Mouse (Mus musculus) intestine, postnatal 0 days (tissue): ENCODE measurements around the gene Nf1. TPM values are rescaled to one million over a fixed set of nuclear protein-coding genes. Genes with fewer than 3 reads are reported as not detected.

Source experiments
- ATAC-seq: fragments of 200-750 bp; cut with Nextera tagmentation; 2 replicates; pipeline ENCODE4 v1.8.0; 2017; ENCODE audit warnings: mild to moderate bottlenecking, moderate TSS enrichment, moderate library complexity
- H3K27ac ChIP-seq: fragments of 300-500 bp; sonication (generic); 2 replicates; pipeline ENCODE4 v1.5.1; 2014; ENCODE audit warnings: mild to moderate bottlenecking, low read depth, low read length, moderate library complexity
- H3K27me3 ChIP-seq: fragments of 300-500 bp; sonication (generic); replicated peaks from 2 replicates; pipeline ENCODE4 v1.6.1; 2014; ENCODE audit warnings: low read length, mixed read lengths; ENCODE audit not compliant: control insufficient read depth, insufficient read depth
- H3K36me3 ChIP-seq: fragments of 300-500 bp; sonication (generic); 2 replicates; pipeline ENCODE4 v1.6.1; 2014; ENCODE audit warnings: mild to moderate bottlenecking, moderate library complexity; ENCODE audit not compliant: control insufficient read depth, insufficient read depth
- H3K4me1 ChIP-seq: fragments of 300-500 bp; sonication (generic); replicated peaks from 2 replicates; pipeline ENCODE4 v1.6.1; 2014; ENCODE audit warnings: antibody characterized with exemption, low read length, mixed read lengths; ENCODE audit not compliant: control insufficient read depth, insufficient read depth
- H3K4me2 ChIP-seq: fragments of 300-500 bp; sonication (generic); replicated peaks from 2 replicates; pipeline ENCODE4 v1.6.1; 2014; ENCODE audit warnings: low read depth, mild to moderate bottlenecking, moderate library complexity
- H3K4me3 ChIP-seq: fragments of 300-500 bp; sonication (generic); 2 replicates; pipeline ENCODE4 v1.5.1; 2014; ENCODE audit warnings: low read depth, low read length
- H3K9ac ChIP-seq: fragments of 300-500 bp; sonication (generic); 2 replicates; pipeline ENCODE4 v1.6.1; 2014; ENCODE audit warnings: mild to moderate bottlenecking, low read depth, low read length
- H3K9me3 ChIP-seq: fragments of 300-500 bp; sonication (generic); 2 replicates; pipeline ENCODE4 v1.6.1; 2016; ENCODE audit warnings: mixed run types; ENCODE audit not compliant: control insufficient read depth
- CTCF ChIP-seq: sonication (generic); IDR thresholded peaks from 2 replicates; pipeline ENCODE4 v1.5.1; 2016; ENCODE audit warnings: low read depth, mild to moderate bottlenecking, control low read depth, antibody characterized with exemption, moderate library complexity
- WGBS: fragments of 180-500 bp; shearing (Covaris S2); extraction: QIAGEN DNeasy Blood & Tissue Kit; methylation state at CpG from one replicate; pipeline ENCODE4 v1.1.7; 2014; 5-methylcytosine and 5-hydroxymethylcytosine counted together
- polyA plus RNA-seq: library from polyadenylated mRNA; unstranded; fragments of >200 nt; fragmentation: Nextera tagmentation; extraction: Ambion mirVana; gene quantifications from 2 replicates; pipeline ENCODE4 v1.2.1, GENCODE M21; 2015

Gene Nf1
- polyA plus RNA-seq, 1 experiment from 2014 or later, result 6.3 TPM

DNA sequence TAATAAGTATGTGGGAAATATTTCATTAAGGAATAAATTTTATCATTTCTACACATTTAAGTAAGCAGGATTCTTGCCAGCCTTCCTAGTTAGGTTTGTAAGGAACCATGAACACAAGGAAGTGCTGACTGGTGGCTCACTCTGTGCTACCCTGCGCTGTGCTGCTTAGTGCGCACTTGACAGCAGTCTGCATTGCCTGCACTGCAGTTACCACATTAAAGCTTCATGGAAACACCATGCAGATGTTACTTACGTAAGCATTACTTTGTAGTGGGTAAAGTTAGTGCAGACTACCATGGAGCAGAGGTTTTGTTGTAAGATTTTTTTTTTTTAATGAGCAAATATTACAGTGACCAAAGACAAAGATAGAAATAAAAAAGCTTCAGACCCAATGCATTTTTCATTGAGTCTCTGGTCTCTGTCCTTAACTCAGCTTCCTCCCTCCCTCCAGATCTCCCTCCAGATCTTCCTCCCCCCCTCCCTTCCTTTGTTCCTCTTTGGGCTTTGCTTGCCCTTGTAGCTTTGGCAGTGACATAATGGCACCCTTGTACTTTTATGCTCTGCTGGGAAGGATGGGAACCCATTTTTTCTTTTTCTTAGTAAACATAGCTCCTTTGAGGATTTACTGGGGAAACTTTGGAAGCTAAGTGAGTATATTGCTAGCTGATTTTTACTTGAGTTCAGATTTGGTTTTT, 121.4 kb downstream of the Nf1 start:
- no peak for TF ChIP-seq CTCF
- Histone ChIP-seq H3K4me1 (no peaks in the 10 kb centered on the region), H3K27ac (no peak overlapping the region), H3K4me3 (no peak overlapping the region), H3K4me2 (no peak overlapping the region), H3K36me3 (peaks cover 12% of the 10 kb centered on the region), H3K9me3 (no peaks in the 10 kb centered on the region), H3K9ac (no peak overlapping the region), H3K27me3 (no peaks in the 10 kb centered on the region)
- WGBS, result 92% methylated on average over 3 of the region's 3 CpGs
- ATAC-seq, result no peak

DNA sequence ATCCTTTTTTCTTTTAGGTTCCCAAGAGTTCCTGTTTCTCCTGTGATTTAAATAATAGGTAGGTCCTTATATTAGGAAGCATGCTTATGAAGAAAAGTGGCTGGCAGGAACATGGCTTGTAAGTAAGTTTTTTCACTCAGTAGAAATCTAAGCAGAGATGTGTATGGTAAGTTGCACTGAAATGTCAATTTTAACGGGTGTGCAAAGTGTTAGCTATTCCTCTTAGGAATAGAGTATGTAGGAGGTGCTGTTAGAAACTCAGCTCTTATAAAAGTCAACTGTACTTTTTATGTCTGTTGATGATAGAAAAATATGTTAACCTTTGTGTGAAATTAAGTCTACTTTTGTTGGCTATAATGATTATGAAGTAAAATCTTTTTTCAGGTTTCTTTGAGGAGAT, 128.6 kb downstream of the Nf1 start:
- Histone ChIP-seq H3K4me2 (no peak overlapping the region), H3K27me3 (no peaks in the 10 kb centered on the region), H3K27ac (no peak overlapping the region), H3K4me1 (no peaks in the 10 kb centered on the region), H3K9me3 (no peaks in the 10 kb centered on the region), H3K4me3 (no peak overlapping the region), H3K9ac (no peak overlapping the region), H3K36me3 (peaks cover 20% of the 10 kb centered on the region; the same call in 1 of the 2 replicates)
- no peak for TF ChIP-seq CTCF
- WGBS, result 78% methylated on average over 1 of the region's 1 CpGs
- ATAC-seq, result no peak

GRCm38 (mm10) chr11:79483392-79483791, 143.9 kb downstream of the Nf1 start:
- ATAC-seq, result no peak
- WGBS, result 52% methylated on average over 6 of the region's 6 CpGs
- Histone ChIP-seq H3K27ac (no peak overlapping the region), H3K9ac (no peak overlapping the region), H3K9me3 (no peaks in the 10 kb centered on the region), H3K27me3 (no peaks in the 10 kb centered on the region), H3K4me3 (no peak overlapping the region), H3K4me1 (no peaks in the 10 kb centered on the region), H3K36me3 (peaks cover 4% of the 10 kb centered on the region), H3K4me2 (no peak overlapping the region)
- no peak for TF ChIP-seq CTCF

DNA sequence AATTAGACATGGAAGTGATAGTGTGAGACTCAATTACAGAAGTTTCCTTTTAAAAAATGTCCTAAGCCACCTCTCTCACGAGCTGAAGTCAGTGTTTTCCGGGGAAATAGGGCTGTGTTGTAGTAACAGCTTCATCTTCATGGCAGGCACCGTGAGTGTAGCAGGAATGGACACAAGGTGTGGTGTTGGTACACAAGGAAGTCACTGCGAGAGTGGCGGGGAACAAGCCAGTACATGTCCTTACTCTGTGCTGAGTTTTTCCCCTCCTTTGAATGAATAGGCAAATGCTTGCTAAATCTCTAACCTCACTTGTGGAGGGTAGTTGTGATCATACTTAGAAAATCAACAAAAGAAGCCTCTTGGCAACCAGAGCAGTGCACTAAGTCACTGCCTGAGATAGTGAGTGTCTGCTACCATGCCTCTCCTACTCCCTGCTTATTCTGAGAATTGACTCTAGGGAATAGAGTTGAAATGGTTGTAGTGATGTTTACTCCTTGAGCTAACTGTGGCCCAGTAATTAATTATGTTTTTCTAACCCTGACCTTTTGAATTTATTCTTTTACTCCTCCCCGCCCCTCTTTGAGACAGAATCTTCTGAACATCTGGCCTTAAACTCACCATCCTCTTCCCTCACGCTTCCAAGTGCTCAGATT, 144.5 kb downstream of the Nf1 start:
- H3K4me2 ChIP-seq, result no peak overlapping the region
- no peaks in the 10 kb centered on the region for H3K4me1 ChIP-seq
- no peak overlapping the region for H3K27ac ChIP-seq
- H3K9ac ChIP-seq, result no peak overlapping the region
- 66% methylated on average over 7 of the region's 7 CpGs for WGBS
- no peak overlapping the region for H3K4me3 ChIP-seq
- peaks cover 4% of the 10 kb centered on the region for H3K36me3 ChIP-seq
- no peaks in the 10 kb centered on the region for H3K27me3 ChIP-seq
- TF ChIP-seq CTCF, result no peak
- no peak for ATAC-seq
- no peaks in the 10 kb centered on the region for H3K9me3 ChIP-seq

GRCm38 (mm10) chr11:79484721-79485120, 145.2 kb downstream of the Nf1 start:
- no peak for TF ChIP-seq CTCF
- ATAC-seq, result no peak

GRCm38 (mm10) chr11:79494976-79495800, 155.7 kb downstream of the Nf1 start:
- 77% methylated on average over 10 of the region's 10 CpGs for WGBS
- Histone ChIP-seq H3K4me3 (no peak overlapping the region), H3K4me1 (no peaks in the 10 kb centered on the region), H3K9ac (no peak overlapping the region), H3K9me3 (no peaks in the 10 kb centered on the region), H3K27me3 (no peaks in the 10 kb centered on the region), H3K4me2 (no peak overlapping the region), H3K36me3 (peaks cover 6% of the 10 kb centered on the region; the same call in 1 of the 2 replicates), H3K27ac (no peak overlapping the region)
- TF ChIP-seq CTCF, result no peak
- no peak for ATAC-seq

More at GRCm38 (mm10) chr11:79484721-79485120, 145.2 kb downstream of the Nf1 start:
- no peak overlapping the region for H3K27ac ChIP-seq
- H3K9ac ChIP-seq, result no peak overlapping the region
- H3K4me2 ChIP-seq, result no peak overlapping the region
- H3K4me3 ChIP-seq, result no peak overlapping the region
- no peaks in the 10 kb centered on the region for H3K9me3 ChIP-seq
- peaks cover 4% of the 10 kb centered on the region for H3K36me3 ChIP-seq
- no peaks in the 10 kb centered on the region for H3K27me3 ChIP-seq
- no peaks in the 10 kb centered on the region for H3K4me1 ChIP-seq
